Mouse (Mus musculus): Measurements from ENCODE around the gene Pak1. TPM values are rescaled to one million over a fixed set of nuclear protein-coding genes. Genes with fewer than 3 reads are reported as not detected.

Pak1 gene
- polyA plus RNA-seq, 1 experiment from 2014 or later = 72.2 TPM

- no peaks in the 10 kb centered on the region for H3K36me3 ChIP-seq (ENCODE audit: control insufficient read depth, insufficient read depth, low read length)
- ATAC-seq (replicated peaks; ENCODE audit: low FRiP score) (no peak; the same call in 1 of the 2 replicates), DNase-seq (ENCODE audit: low spot score) (peak; percentile 58)
- WGBS = 32% methylated on average over 19 of the region's 19 CpGs
- H3K27ac ChIP-seq (ENCODE audit: low read depth, low read length) = no peak overlapping the region
- H3K4me1 ChIP-seq (replicated peaks; ENCODE audit: control insufficient read depth, insufficient read depth, low read length) = peaks cover 2% of the 10 kb centered on the region; the same call in 1 of the 2 replicates
- H3K9ac ChIP-seq (ENCODE audit: low read length) = peak overlapping the region; percentile 23; the same call in 1 of the 2 replicates
- H3K4me2 ChIP-seq (ENCODE audit: low read depth, low read length, severe bottlenecking) = 0 out of 2 replicates have a peak overlapping the region, but pooled peaks have one; percentile 15
- no peaks in the 10 kb centered on the region for H3K9me3 ChIP-seq (ENCODE audit: control insufficient read depth, low read length)
- no peaks in the 10 kb centered on the region for H3K27me3 ChIP-seq (ENCODE audit: control insufficient read depth, insufficient read depth, low read length)
- H3K4me3 ChIP-seq (ENCODE audit: low read depth, low read length) = no peak overlapping the region
These were observed 38.8 kb upstream of the Pak1 start for GRCm38 (mm10) chr7:97749207-97750190.

GRCm38 (mm10) chr7:97756967-97757881 is 31.1 kb upstream of the Pak1 start:
- DNase-seq (ENCODE audit: low spot score) (no peak), ATAC-seq (replicated peaks; ENCODE audit: low FRiP score) (peak; percentile 78)
- peak overlapping the region; percentile 18; the same call in 1 of the 2 replicates for H3K27ac ChIP-seq (ENCODE audit: low read depth, low read length)
- H3K9ac ChIP-seq (ENCODE audit: low read length) = peak overlapping the region; percentile 24
- H3K4me3 ChIP-seq (ENCODE audit: low read depth, low read length) = no peak overlapping the region
- H3K4me1 ChIP-seq (replicated peaks; ENCODE audit: control insufficient read depth, insufficient read depth, low read length) = peaks cover 4% of the 10 kb centered on the region; the same call in 1 of the 2 replicates
- WGBS = 29% methylated on average over 18 of the region's 18 CpGs
- H3K9me3 ChIP-seq (ENCODE audit: control insufficient read depth, low read length) = no peaks in the 10 kb centered on the region
- no peaks in the 10 kb centered on the region for H3K27me3 ChIP-seq (ENCODE audit: control insufficient read depth, insufficient read depth, low read length)
- no peaks in the 10 kb centered on the region for H3K36me3 ChIP-seq (ENCODE audit: control insufficient read depth, insufficient read depth, low read length)
- H3K4me2 ChIP-seq (ENCODE audit: low read depth, low read length, severe bottlenecking) = peak overlapping the region; percentile 31; the same call in 1 of the 2 replicates

- Histone ChIP-seq H3K9ac (ENCODE audit: low read length) (no peak overlapping the region), H3K27ac (ENCODE audit: low read depth, low read length) (no peak overlapping the region), H3K4me1 (replicated peaks; ENCODE audit: control insufficient read depth, insufficient read depth, low read length) (no peaks in the 10 kb centered on the region), H3K9me3 (ENCODE audit: control insufficient read depth, low read length) (no peaks in the 10 kb centered on the region), H3K4me3 (ENCODE audit: low read depth, low read length) (no peak overlapping the region), H3K36me3 (ENCODE audit: control insufficient read depth, insufficient read depth, low read length) (no peaks in the 10 kb centered on the region), H3K4me2 (ENCODE audit: low read depth, low read length, severe bottlenecking) (no peak overlapping the region), H3K27me3 (ENCODE audit: control insufficient read depth, insufficient read depth, low read length) (no peaks in the 10 kb centered on the region)
- WGBS = 87% methylated on average over 11 of the region's 11 CpGs
- ATAC-seq (replicated peaks; ENCODE audit: low FRiP score) (no peak), DNase-seq (ENCODE audit: low spot score) (no peak)
These were observed 23.8 kb upstream of the Pak1 start for GRCm38 (mm10) chr7:97764591-97764990.

- H3K27me3 ChIP-seq (ENCODE audit: control insufficient read depth, insufficient read depth, low read length) = no peaks in the 10 kb centered on the region
- 92% methylated on average over 21 of the region's 21 CpGs for WGBS
- ATAC-seq (replicated peaks; ENCODE audit: low FRiP score) (no peak), DNase-seq (ENCODE audit: low spot score) (no peak)
- H3K9ac ChIP-seq (ENCODE audit: low read length) = no peak overlapping the region
- H3K4me2 ChIP-seq (ENCODE audit: low read depth, low read length, severe bottlenecking) = no peak overlapping the region
- H3K4me1 ChIP-seq (replicated peaks; ENCODE audit: control insufficient read depth, insufficient read depth, low read length) = no peaks in the 10 kb centered on the region
- no peaks in the 10 kb centered on the region for H3K9me3 ChIP-seq (ENCODE audit: control insufficient read depth, low read length)
- no peak overlapping the region for H3K27ac ChIP-seq (ENCODE audit: low read depth, low read length)
- no peaks in the 10 kb centered on the region for H3K36me3 ChIP-seq (ENCODE audit: control insufficient read depth, insufficient read depth, low read length)
- no peak overlapping the region for H3K4me3 ChIP-seq (ENCODE audit: low read depth, low read length)
These were observed 23.0 kb upstream of the Pak1 start for GRCm38 (mm10) chr7:97765181-97765962.

GRCm38 (mm10) chr7:97765963-97766347 is 22.4 kb upstream of the Pak1 start:
- H3K9ac ChIP-seq (ENCODE audit: low read length) = no peak overlapping the region
- H3K9me3 ChIP-seq (ENCODE audit: control insufficient read depth, low read length) = no peaks in the 10 kb centered on the region
- no peaks in the 10 kb centered on the region for H3K4me1 ChIP-seq (replicated peaks; ENCODE audit: control insufficient read depth, insufficient read depth, low read length)
- no peak overlapping the region for H3K4me2 ChIP-seq (ENCODE audit: low read depth, low read length, severe bottlenecking)
- WGBS = 78% methylated on average over 5 of the region's 5 CpGs
- ATAC-seq (replicated peaks; ENCODE audit: low FRiP score) (no peak), DNase-seq (ENCODE audit: low spot score) (no peak)
- H3K27ac ChIP-seq (ENCODE audit: low read depth, low read length) = no peak overlapping the region
- H3K4me3 ChIP-seq (ENCODE audit: low read depth, low read length) = no peak overlapping the region
- H3K27me3 ChIP-seq (ENCODE audit: control insufficient read depth, insufficient read depth, low read length) = no peaks in the 10 kb centered on the region
- H3K36me3 ChIP-seq (ENCODE audit: control insufficient read depth, insufficient read depth, low read length) = no peaks in the 10 kb centered on the region

GRCm38 (mm10) chr7:97766406-97767166 is 21.8 kb upstream of the Pak1 start:
- ATAC-seq (replicated peaks; ENCODE audit: low FRiP score) = no peak
- WGBS = 83% methylated on average over 9 of the region's 9 CpGs
- H3K4me3 ChIP-seq (ENCODE audit: low read depth, low read length) = no peak overlapping the region
- no peak overlapping the region for H3K9ac ChIP-seq (ENCODE audit: low read length)
- no peaks in the 10 kb centered on the region for H3K36me3 ChIP-seq (ENCODE audit: control insufficient read depth, insufficient read depth, low read length)
- no peaks in the 10 kb centered on the region for H3K27me3 ChIP-seq (ENCODE audit: control insufficient read depth, insufficient read depth, low read length)
- H3K4me2 ChIP-seq (ENCODE audit: low read depth, low read length, severe bottlenecking) = no peak overlapping the region
- H3K27ac ChIP-seq (ENCODE audit: low read depth, low read length) = no peak overlapping the region
- no peak for DNase-seq (ENCODE audit: low spot score)
- no peaks in the 10 kb centered on the region for H3K9me3 ChIP-seq (ENCODE audit: control insufficient read depth, low read length)
- no peaks in the 10 kb centered on the region for H3K4me1 ChIP-seq (replicated peaks; ENCODE audit: control insufficient read depth, insufficient read depth, low read length)

- Histone ChIP-seq H3K4me1 (replicated peaks; ENCODE audit: control insufficient read depth, insufficient read depth, low read length) (no peaks in the 10 kb centered on the region), H3K4me2 (ENCODE audit: low read depth, low read length, severe bottlenecking) (no peak overlapping the region), H3K4me3 (ENCODE audit: low read depth, low read length) (no peak overlapping the region), H3K36me3 (ENCODE audit: control insufficient read depth, insufficient read depth, low read length) (no peaks in the 10 kb centered on the region), H3K9me3 (ENCODE audit: control insufficient read depth, low read length) (no peaks in the 10 kb centered on the region), H3K27me3 (ENCODE audit: control insufficient read depth, insufficient read depth, low read length) (no peaks in the 10 kb centered on the region), H3K27ac (ENCODE audit: low read depth, low read length) (no peak overlapping the region), H3K9ac (ENCODE audit: low read length) (no peak overlapping the region)
- 86% methylated on average over 8 of the region's 8 CpGs for WGBS
- no peak for DNase-seq (ENCODE audit: low spot score)
- ATAC-seq (replicated peaks; ENCODE audit: low FRiP score) = no peak
These were observed 20.5 kb upstream of the Pak1 start for GRCm38 (mm10) chr7:97767841-97768240.

Data from forebrain, embryonic 11.5 days (tissue).